Mouse (Mus musculus) thymus, adult 2 months (tissue): ENCODE measurements around the gene 1600014C10Rik.

Experiments
- CTCF ChIP-seq: fragments of 200-500 bp; IDR thresholded peaks from 2 replicates; pipeline ENCODE4 v1.5.1; 2012; ENCODE audit warnings: mild to moderate bottlenecking, control low read depth, low read length, moderate library complexity, borderline replicate concordance; ENCODE audit not compliant: control insufficient read depth, poor library complexity, insufficient read depth; ENCODE audit errors: extremely low read depth
- POLR2A ChIP-seq: fragments of 200-500 bp; IDR thresholded peaks from 2 replicates; pipeline ENCODE4 v1.6.1; 2012; ENCODE audit warnings: mild to moderate bottlenecking, low read length, control low read depth, moderate library complexity; ENCODE audit not compliant: control insufficient read depth, poor library complexity, insufficient read depth; ENCODE audit errors: extremely low read depth

DNA sequence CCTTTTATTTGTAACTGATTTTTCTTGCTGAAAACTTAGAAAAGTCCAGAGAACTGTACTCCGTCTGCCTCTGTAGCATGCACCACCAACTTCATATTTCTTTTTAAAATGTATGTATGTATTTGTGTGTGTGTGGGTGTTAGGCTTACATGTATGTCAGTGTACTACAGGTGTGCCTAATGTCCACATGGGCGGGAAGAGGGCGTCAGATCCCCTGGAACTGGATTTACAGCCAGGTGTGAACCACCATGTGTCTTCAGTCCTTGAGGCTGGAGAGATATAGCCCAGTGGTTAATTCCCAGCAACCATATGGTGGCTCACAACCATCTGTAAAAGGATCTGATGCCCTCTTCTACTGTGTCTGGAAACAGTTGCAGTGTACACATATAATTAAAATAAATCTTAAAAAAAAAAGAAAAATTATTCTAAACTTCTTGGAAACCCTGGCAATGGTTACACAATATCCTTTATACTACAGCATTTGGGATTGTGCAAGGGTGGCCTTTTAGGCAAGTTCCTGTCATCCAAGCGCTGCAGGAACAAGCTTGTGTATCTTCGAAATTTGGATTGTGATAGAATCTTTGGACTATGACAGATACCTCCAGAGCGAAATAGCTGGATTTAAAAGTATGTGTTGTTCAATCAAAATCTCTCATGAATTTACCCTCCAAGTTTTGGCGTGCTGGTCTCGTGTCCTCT lies 17.0 kb downstream of the 1600014C10Rik start:
- no peak for TF ChIP-seq CTCF
- TF ChIP-seq POLR2A = no peak
